Mouse (Mus musculus): ENCODE measurements around the gene Pmm1.

DNA sequence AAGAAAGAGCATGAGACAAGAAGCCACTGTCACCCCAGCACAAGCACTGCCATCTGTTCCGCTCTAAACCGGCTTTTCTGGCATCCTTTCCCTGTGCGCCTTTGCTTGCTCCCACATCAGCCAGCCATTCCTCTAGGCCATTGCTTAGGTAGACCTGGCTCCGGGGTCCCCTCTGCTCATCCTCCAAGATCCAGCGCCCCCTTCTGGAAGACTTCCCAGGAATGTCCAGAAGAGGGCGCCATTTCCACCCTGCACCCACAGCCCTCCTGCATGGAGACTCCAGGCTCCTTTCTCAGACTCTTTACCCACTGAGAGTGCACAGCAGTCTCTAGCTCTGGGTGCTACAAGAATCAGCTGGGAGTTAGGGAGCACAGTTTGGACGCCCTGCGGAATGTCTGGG lies 4.3 kb downstream of the Pmm1 start:
- no peak for TF ChIP-seq POLR2A (IDR thresholded peaks at IDR 0.05; ENCODE audit: insufficient read depth, low read depth, low read length)
- peak; percentile 98; the same call in 1 of the 2 replicates for TF ChIP-seq CTCF (IDR thresholded peaks at IDR 0.05; ENCODE audit: insufficient read depth, low read depth, low read length)

Data from olfactory bulb, adult 2 months (tissue).